Mouse (Mus musculus) bone marrow macrophage, adult 2 months (primary cell): ENCODE results near the gene Ap4s1.

Experiments used
- CTCF ChIP-seq: IDR thresholded peaks from 2 replicates; pipeline ENCODE4 v1.5.1; 2012; ENCODE audit warnings: low read depth, mild to moderate bottlenecking, low read length, moderate library complexity
- POLR2A ChIP-seq: IDR thresholded peaks from 2 replicates; pipeline ENCODE4 v1.6.1; 2012; ENCODE audit warnings: mild to moderate bottlenecking, low read depth, low read length, borderline replicate concordance

DNA sequence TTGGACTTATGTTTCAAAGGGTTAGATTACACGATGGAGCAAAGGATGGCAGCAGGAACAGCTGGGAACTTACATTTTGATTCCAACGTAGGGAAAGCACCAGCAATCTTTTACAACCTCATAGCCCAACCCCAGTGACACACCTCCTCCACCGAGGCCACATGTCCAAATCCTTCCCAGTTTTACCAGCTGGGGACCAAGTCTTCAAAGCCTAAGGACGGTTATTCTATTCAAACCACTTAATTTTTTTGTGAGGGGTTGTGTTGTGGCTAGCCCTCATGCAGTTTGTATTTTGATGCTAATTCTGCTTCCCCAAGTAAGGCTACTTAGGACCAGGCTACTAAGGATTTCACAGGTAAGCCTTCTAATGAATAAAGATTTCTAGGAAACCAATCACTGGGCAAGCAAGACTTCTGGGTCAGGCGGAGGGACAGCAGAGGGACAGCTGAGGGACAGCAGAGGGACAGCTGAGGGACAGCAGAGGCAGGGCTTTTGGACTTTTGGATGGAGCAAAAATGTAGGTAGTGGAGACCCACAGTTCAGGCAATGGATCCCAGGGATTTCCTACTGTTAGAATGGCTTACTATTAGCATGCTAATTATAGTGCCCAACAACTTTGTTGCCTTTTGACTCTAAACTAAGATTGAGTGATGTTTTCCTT, 19.5 kb upstream of the Ap4s1 start:
- TF ChIP-seq POLR2A (no peak), CTCF (no peak)
